Mouse (Mus musculus): ENCODE measurements around the gene Oxt. TPM values are rescaled to one million over a fixed set of nuclear protein-coding genes. Genes with fewer than 3 reads are reported as not detected.

The Oxt gene
- total RNA-seq (2023) = not detected

DNA sequence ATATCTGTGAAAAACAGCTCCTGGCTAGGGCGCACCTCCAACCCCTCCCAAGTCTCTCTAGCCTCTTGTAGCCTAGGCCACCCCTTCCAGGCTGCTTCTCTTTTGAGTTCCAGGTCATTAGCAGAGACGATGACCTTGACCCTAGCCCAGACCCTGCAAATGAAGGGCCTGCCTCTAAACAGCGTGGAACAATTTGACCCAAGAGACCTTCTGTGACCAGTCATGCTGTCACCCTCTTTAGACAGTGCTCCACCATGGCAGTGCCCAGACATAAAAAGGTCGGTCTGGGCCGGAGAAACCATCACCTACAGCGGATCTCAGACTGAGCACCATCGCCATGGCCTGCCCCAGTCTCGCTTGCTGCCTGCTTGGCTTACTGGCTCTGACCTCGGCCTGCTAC lies at the start of gene Oxt:
Gene Oxt, plus strand, starts transcription at position 301 of the 400 bp plus-strand sequence.

DNA sequence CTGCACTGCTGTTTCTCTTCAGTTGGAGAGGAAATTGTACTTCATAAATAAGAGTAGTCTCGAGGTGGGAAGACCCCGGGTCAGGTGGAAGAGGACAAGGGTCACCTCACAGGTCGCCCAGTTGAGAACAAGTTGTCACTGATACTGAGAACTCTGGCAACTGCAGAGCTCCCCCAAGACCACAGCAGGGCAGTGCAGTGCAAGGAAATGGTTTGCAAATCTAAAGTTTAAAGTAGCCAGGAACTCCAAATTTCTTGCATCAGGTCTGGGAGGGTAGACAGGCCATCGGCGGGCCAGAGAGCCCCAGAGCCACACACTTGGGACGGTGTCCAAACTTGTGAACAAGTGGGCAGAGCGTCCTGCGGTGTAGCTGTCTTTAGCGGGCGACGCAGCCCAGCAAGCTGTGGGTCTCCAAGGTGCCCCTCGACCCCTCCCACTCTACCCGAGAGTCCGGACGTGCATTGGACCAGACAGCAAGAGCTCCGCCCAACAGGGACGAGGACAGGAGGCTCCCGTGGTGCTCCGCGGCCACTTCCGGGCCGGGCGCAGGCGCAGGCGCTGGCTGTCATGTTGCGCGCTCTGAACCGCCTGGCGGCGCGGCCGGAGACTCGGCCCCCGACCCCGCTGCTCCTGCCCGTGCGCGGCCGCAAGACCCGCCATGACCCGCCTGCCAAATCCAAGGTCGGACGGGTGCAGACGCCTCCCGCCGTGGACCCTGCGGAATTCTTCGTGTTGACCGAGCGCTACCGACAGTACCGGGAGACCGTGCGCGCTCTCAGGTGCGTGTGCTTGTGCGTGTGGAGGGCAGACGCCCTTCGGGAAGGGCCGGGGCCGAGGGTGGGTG lies 12.5 kb upstream of the Oxt start, which contains the start of gene Mrps26:
Gene Mrps26, plus strand, starts transcription at position 531 of the 844 bp plus-strand sequence.

DNA sequence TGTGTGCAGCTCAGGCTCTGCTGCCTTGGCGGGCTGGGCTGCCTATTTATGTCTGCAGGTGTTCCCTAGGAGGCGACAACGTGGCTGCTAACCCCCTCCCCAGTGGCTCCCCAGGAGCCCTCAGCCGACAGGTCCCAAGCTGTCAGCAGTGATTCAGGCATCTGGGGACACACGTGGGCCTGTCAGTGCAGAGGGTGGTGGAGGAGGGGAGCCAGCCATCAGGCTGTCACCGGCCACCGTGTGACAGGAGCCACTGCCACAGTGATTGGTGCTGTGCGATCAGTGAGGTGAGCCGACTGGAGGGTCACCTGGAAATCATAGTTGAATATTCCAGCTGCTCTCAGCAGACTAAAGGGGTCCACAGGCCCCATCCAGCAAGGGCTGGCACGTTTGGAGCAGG lies 6.6 kb downstream of the Oxt start, which contains the start of gene Avp:
Gene Avp, minus strand, starts transcription at position 3 of the 400 bp plus-strand sequence.

Other genes with a start within 250 kb of the Oxt start
- gene Cpxm1, start 178.6 kb upstream of the Oxt start, total RNA-seq (2023) = under 1 TPM in 1 of 2 experiments, not detected in 1; 0.98 TPM
- gene Gm28372, start 170.9 kb upstream of the Oxt start, total RNA-seq (2023) = not detected
- gene 1700020A23Rik, start 170.9 kb upstream of the Oxt start, total RNA-seq (2023) = not detected
- gene Tmem239, start 169.7 kb upstream of the Oxt start, total RNA-seq (2023) = not detected
- gene Vps16, start 151.8 kb upstream of the Oxt start, total RNA-seq (2023) = 10 to 100 TPM; 61.4 to 71.7 TPM
- 10 to 100 TPM; 13.5 to 16.4 TPM for gene Pced1a, start 151.5 kb upstream of the Oxt start, total RNA-seq (2023)
- gene Ptpra, start 125.9 kb upstream of the Oxt start, total RNA-seq (2023) = 10 to 100 TPM; 80.7 to 83.5 TPM
- gene Mrps26, start 12.4 kb upstream of the Oxt start, total RNA-seq (2023) = 10 to 100 TPM; 28.4 to 29.3 TPM
- not detected for gene Avp, start 6.4 kb downstream of the Oxt start, total RNA-seq (2023)
- 1 to 10 TPM; 3.8 to 4.4 TPM for gene Fastkd5, start 53.9 kb downstream of the Oxt start, total RNA-seq (2023)
- gene Ubox5, start 53.9 kb downstream of the Oxt start, total RNA-seq (2023) = 1 to 10 TPM; 2.8 to 3.2 TPM
- under 1 TPM; 0.73 to 0.78 TPM for gene Lzts3, start 66.6 kb downstream of the Oxt start, total RNA-seq (2023)
- 10 to 100 TPM; 35.6 to 38.1 TPM for gene Ddrgk1, start 88.5 kb downstream of the Oxt start, total RNA-seq (2023)
- gene Itpa, start 91.4 kb downstream of the Oxt start, total RNA-seq (2023) = 1 to 10 TPM; 9.3 to 9.5 TPM
- not detected for gene Slc4a11, start 121.3 kb downstream of the Oxt start, total RNA-seq (2023)